Mouse (Mus musculus) midbrain, embryonic 12.5 days (tissue): ENCODE results near the gene Ltb. TPM values are rescaled to one million over a fixed set of nuclear protein-coding genes. Genes with fewer than 3 reads are reported as not detected.

Source experiments
- ATAC-seq: fragments of 200-750 bp; cut with Nextera tagmentation; 2 replicates; pipeline ENCODE4 v1.8.0; 2017; ENCODE audit warnings: low read depth, moderate TSS enrichment, moderate library complexity; ENCODE audit not compliant: low FRiP score
- H3K27ac ChIP-seq: fragments of 300-500 bp; sonication (generic); replicated peaks from 2 replicates; pipeline ENCODE4 v1.5.1; 2016; ENCODE audit warnings: mild to moderate bottlenecking
- H3K27me3 ChIP-seq: fragments of 300-500 bp; sonication (generic); 2 replicates; pipeline ENCODE4 v1.6.1; 2016; ENCODE audit warnings: mild to moderate bottlenecking
- H3K36me3 ChIP-seq: fragments of 300-500 bp; sonication (generic); 2 replicates; pipeline ENCODE4 v1.6.1; 2016
- H3K4me1 ChIP-seq: fragments of 300-500 bp; sonication (generic); 2 replicates; pipeline ENCODE4 v1.6.1; 2016
- H3K4me2 ChIP-seq: fragments of 300-500 bp; sonication (generic); replicated peaks from 2 replicates; pipeline ENCODE4 v1.6.1; 2016; ENCODE audit warnings: mild to moderate bottlenecking, moderate library complexity
- H3K4me3 ChIP-seq: fragments of 300-500 bp; sonication (generic); 2 replicates; pipeline ENCODE4 v1.5.1; 2016; ENCODE audit warnings: mild to moderate bottlenecking
- H3K9ac ChIP-seq: fragments of 300-500 bp; sonication (generic); replicated peaks from 2 replicates; pipeline ENCODE4 v1.6.1; 2016; ENCODE audit warnings: mild to moderate bottlenecking, moderate library complexity
- H3K9me3 ChIP-seq: fragments of 300-500 bp; sonication (generic); 2 replicates; pipeline ENCODE4 v1.6.1; 2016; ENCODE audit warnings: mild to moderate bottlenecking
- WGBS: fragments of 180-500 bp; shearing (Covaris S2); methylation state at CpG from one replicate; pipeline ENCODE4 v1.1.7; 2016; 5-methylcytosine and 5-hydroxymethylcytosine counted together
- microRNA-seq: library from miRNA; unstranded; fragments of <30 nt; microRNA quantifications from one replicate; pipeline ENCODE4, GENCODE M21; 2017
- polyA plus RNA-seq: library from polyadenylated mRNA; unstranded; fragments of >200 nt; fragmentation: Nextera tagmentation; extraction: Ambion mirVana; gene quantifications from 2 replicates; pipeline ENCODE4 v1.2.1, GENCODE M21; 2016

Gene Ltb
- polyA plus RNA-seq, 1 experiment from 2014 or later: 0.48 TPM

GRCm38 (mm10) chr17:35243086-35243485, 48.8 kb downstream of the Ltb start:
- Histone ChIP-seq H3K4me2 (peak overlapping the region; percentile 89), H3K4me1 (peaks cover 57% of the 10 kb centered on the region), H3K9ac (peak overlapping the region; percentile 100), H3K27ac (peak overlapping the region; percentile 98), H3K27me3 (no peaks in the 10 kb centered on the region), H3K4me3 (peak overlapping the region; percentile 97), H3K36me3 (peaks cover 52% of the 10 kb centered on the region), H3K9me3 (no peaks in the 10 kb centered on the region)
- 4% methylated on average over 16 of the region's 16 CpGs for WGBS
- no peak for ATAC-seq

- H3K4me2 ChIP-seq: peak overlapping the region; percentile 89
- no peaks in the 10 kb centered on the region for H3K27me3 ChIP-seq
- ATAC-seq: no peak
- H3K36me3 ChIP-seq: peaks cover 71% of the 10 kb centered on the region
- no peak overlapping the region for H3K27ac ChIP-seq
- H3K4me1 ChIP-seq: peaks cover 57% of the 10 kb centered on the region
- H3K9ac ChIP-seq: peak overlapping the region; percentile 100
- peak overlapping the region; percentile 97 for H3K4me3 ChIP-seq
- WGBS: 74% methylated on average over 2 of the region's 2 CpGs
- no peaks in the 10 kb centered on the region for H3K9me3 ChIP-seq
Measured at GRCm38 (mm10) chr17:35244999-35245398, 50.8 kb downstream of the Ltb start.

Small RNA genes lying within 50 kb of the gene (microRNA-seq; reads per million reads assigned to microRNA genes)
- gene Mir6973a (not detected), gene Mir6974 (not detected), gene Mir6975 (1.4 reads per million)

Other genes with a start within 250 kb of the Ltb start
- 0.22 TPM in 1 of 2 replicates, not detected in the other for gene Hspa1b, start 235.2 kb upstream of the Ltb start, polyA plus RNA-seq
- gene Gm20481, start 224.5 kb upstream of the Ltb start, polyA plus RNA-seq: not detected in 2 replicates
- gene Hspa1a, start 222.3 kb upstream of the Ltb start, polyA plus RNA-seq: 2.3 and 2.8 TPM in 2 replicates
- gene Hspa1l, start 221.7 kb upstream of the Ltb start, polyA plus RNA-seq: 1.1 and 1.7 TPM in 2 replicates
- 188 and 202 TPM in 2 replicates for gene Lsm2, start 212.6 kb upstream of the Ltb start, polyA plus RNA-seq
- gene Vars, start 193.5 kb upstream of the Ltb start, polyA plus RNA-seq: 139 and 142 TPM in 2 replicates
- 0.14 and 0.23 TPM in 2 replicates for gene Vwa7, start 177.9 kb upstream of the Ltb start, polyA plus RNA-seq
- 5.2 and 6.8 TPM in 2 replicates for gene Sapcd1, start 166.4 kb upstream of the Ltb start, polyA plus RNA-seq
- gene Msh5, start 147.7 kb upstream of the Ltb start, polyA plus RNA-seq: 6.9 and 7.6 TPM in 2 replicates
- 145 and 165 TPM in 2 replicates for gene Clic1, start 144.5 kb upstream of the Ltb start, polyA plus RNA-seq
- gene Ddah2, start 135.4 kb upstream of the Ltb start, polyA plus RNA-seq: 595 and 615 TPM in 2 replicates
- not detected in 2 replicates for gene Ly6g6c, start 129.1 kb upstream of the Ltb start, polyA plus RNA-seq
- gene Mpig6b, start 128.3 kb upstream of the Ltb start, polyA plus RNA-seq: 0.52 and 0.93 TPM in 2 replicates
- 0.24 TPM in 1 of 2 replicates, not detected in the other for gene Ly6g6e, start 117.5 kb upstream of the Ltb start, polyA plus RNA-seq
- 1.1 and 1.7 TPM in 2 replicates for gene Ly6g6d, start 116.4 kb upstream of the Ltb start, polyA plus RNA-seq
- 0.47 TPM in 2 replicates for gene Ly6g6f, start 108.8 kb upstream of the Ltb start, polyA plus RNA-seq
- 69.0 and 72.3 TPM in 2 replicates for gene Abhd16a, start 105.2 kb upstream of the Ltb start, polyA plus RNA-seq
- gene Ly6g5c, start 86.2 kb upstream of the Ltb start, polyA plus RNA-seq: not detected in 2 replicates
- 1.0 and 1.5 TPM in 2 replicates for gene Ly6g5b, start 79.0 kb upstream of the Ltb start, polyA plus RNA-seq
- gene Gpank1, start 73.0 kb upstream of the Ltb start, polyA plus RNA-seq: 22.2 and 26.4 TPM in 2 replicates
- gene Csnk2b, start 72.4 kb upstream of the Ltb start, polyA plus RNA-seq: 279 TPM in 2 replicates
- gene D17H6S53E, start 68.1 kb upstream of the Ltb start, polyA plus RNA-seq: 8.0 and 9.1 TPM in 2 replicates
- 0.65 and 1.5 TPM in 2 replicates for gene Apom, start 62.4 kb upstream of the Ltb start, polyA plus RNA-seq
- 84.0 and 95.3 TPM in 2 replicates for gene Bag6, start 59.3 kb upstream of the Ltb start, polyA plus RNA-seq
- 236 and 239 TPM in 2 replicates for gene Prrc2a, start 29.5 kb upstream of the Ltb start, polyA plus RNA-seq
- 7.7 and 8.2 TPM in 2 replicates for gene Aif1, start 18.4 kb upstream of the Ltb start, polyA plus RNA-seq
- 4.7 and 9.9 TPM in 2 replicates for gene Lst1, start 6.0 kb upstream of the Ltb start, polyA plus RNA-seq
- gene Tnf, start 7.6 kb downstream of the Ltb start, polyA plus RNA-seq: not detected in 2 replicates
- not detected in 2 replicates for gene Lta, start 10.9 kb downstream of the Ltb start, polyA plus RNA-seq
- gene Gm16181, start 26.4 kb downstream of the Ltb start, polyA plus RNA-seq: 0.38 TPM in 1 of 2 replicates, not detected in the other
- gene Atp6v1g2, start 39.2 kb downstream of the Ltb start, polyA plus RNA-seq: 18.8 and 19.6 TPM in 2 replicates
- 10.9 and 11.4 TPM in 2 replicates for gene Nfkbil1, start 41.4 kb downstream of the Ltb start, polyA plus RNA-seq
- gene Ddx39b, start 47.3 kb downstream of the Ltb start, polyA plus RNA-seq: 565 and 579 TPM in 2 replicates
- 45.5 and 47.8 TPM in 2 replicates for gene H2-D1, start 68.3 kb downstream of the Ltb start, polyA plus RNA-seq
- 0.08 and 0.17 TPM in 2 replicates for gene H2-Q1, start 126.0 kb downstream of the Ltb start, polyA plus RNA-seq
- 0.15 and 0.20 TPM in 2 replicates for gene H2-Q2, start 147.8 kb downstream of the Ltb start, polyA plus RNA-seq
- gene H2-Q4, start 185.2 kb downstream of the Ltb start, polyA plus RNA-seq: 1.9 and 2.3 TPM in 2 replicates
- gene H2-Q6, start 230.4 kb downstream of the Ltb start, polyA plus RNA-seq: 0.09 and 0.27 TPM in 2 replicates
- gene H2-Q7, start 244.7 kb downstream of the Ltb start, polyA plus RNA-seq: 6.0 and 6.4 TPM in 2 replicates